Mouse (Mus musculus): ENCODE measurements around the gene Usp7.

Usp7 gene

DNA sequence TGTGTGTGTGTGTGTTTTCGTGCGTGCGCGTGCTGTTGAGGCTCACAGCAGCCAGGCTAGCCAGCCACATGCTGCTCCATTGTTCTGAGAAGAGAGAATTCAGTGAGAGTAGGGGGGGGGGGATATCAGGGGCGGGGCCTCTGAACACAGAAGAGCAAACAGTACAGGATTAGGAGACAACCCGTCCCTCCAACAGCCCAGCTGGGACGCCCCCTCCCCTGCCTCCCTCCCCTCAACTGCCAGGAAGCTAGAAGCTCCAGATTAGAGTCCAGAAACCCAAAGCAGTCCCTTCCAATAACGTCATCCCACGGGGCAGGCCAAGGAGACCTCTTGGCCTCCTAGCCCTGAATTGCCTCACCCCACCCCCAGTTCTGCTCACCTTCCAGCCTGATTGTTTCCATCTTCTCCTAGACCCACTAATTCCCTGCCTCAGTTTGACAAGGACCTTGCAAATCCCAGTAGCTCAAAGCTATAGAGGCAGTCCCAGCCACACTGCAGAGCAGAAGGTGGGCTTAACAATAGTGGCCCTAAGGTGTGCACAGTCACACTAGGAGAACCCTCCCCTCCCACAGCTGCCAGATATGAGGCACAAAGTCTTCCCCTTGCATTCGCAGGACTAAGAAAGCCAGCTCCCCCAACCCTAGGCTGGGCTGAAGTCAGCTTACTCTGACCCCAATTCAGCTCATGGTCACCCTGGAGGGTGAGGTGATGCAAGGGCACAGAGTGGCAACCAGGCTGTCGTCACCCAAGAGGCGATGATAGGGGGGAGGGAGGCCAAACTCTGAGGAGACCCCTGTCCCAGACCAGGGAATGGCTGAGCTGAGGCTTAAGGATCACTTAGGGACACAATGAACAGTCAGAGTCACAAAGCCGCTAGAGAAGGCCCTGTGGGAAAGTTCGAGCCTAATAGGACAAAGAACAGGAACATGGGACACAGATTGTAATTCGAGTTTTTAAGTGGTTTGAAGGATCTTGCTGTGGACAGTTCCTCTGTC lies 121.8 kb downstream of the Usp7 start:
- no peak for DNase-seq

DNA sequence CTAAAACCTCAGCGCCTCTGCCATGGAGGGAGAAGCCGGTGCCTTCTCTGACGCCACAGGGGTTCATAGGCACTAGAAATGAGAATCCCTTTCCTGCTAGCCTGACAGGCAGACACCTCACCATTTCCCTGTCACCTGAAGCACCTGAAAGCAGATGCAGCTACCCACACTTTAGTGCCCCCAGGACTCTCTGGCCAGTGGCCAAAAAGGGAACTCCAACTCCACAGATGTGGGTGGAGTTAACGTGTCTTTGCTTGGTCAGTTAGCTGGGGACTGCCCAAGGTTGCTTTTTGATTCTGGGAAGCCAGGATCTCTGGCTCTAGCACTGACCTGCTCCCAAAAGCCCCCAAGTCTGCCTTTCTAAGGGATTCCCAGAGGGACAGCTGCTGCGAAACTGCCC lies 122.7 kb downstream of the Usp7 start:
- DNase-seq = no peak

DNA sequence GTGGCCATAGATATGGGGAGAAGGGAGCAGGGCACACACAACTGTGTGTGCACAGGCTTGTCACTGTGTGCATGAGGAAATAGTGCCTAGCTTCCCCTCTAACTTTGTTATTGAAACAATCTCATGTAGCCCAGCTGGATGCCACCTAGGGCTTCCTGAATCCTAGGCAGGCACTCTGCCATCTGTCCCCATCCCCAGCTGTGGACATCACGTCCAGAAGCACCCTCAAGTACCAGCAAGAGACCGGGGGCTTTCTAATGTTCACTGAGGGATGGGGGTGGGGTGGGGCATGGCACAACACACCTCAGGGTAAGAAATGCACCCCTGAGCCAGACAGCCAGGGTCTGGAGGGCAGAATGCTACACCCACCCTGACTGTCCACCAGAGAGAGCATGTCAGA lies 123.7 kb downstream of the Usp7 start:
- DNase-seq = no peak

DNA sequence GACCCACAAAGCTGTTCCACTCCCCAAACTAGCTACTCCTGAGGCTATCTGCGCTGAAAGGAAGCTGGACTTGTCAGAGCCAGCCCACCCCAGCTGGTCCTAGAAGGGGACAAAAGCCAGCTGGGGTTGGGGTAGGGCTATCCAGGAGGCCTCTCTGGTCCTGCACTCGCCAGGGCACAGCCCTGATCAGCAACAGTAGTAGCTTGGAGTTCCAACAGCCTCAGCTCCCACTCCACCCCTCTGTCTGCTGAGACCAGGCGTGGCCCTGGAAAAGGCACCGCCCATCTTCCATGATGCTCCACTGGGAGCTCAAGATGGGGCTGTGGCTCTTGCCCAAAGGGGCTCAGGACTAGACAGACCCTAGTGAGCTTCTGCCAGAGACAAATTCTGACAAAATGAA lies 124.3 kb downstream of the Usp7 start:
- no peak for DNase-seq

DNA sequence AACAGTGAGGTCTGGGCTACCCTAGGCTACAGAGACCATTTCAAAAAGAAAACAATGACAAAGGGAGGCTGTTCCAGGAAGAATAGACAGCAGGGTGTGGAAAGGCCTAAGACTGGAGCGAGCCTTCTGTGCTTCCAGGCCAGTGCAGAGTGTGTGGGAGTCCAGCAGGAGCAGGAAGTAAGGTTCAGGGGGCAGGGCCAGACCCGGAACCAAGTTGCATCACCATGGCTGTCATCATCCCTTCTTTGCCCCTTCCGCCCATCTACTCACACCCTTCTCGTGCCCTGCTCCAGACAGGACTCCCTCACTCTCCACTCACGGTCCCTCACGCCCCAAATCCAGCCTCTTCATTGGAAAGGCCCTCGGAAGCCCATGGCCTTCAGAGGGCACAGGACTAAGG lies 124.8 kb downstream of the Usp7 start:
- DNase-seq = no peak

DNA sequence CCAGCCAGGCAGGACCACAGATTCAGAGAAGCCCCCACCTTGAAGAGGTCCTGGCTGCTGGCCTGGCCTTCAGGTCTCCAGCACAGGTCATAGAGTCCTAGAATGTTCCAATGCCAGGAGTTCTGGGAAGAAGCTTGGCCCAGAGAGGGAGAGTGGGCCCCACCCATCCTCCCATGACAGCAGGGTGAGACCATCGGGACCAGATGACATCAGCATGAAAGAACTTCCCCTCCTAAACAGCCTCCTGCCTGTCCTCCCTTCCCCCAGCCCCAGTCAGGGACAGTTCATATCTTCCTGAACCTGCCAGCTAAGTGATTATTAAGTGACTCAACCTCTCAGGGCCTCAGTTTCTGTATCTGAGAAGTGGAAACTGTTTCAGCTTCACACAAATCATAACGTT lies 125.7 kb downstream of the Usp7 start:
- no peak for DNase-seq

DNA sequence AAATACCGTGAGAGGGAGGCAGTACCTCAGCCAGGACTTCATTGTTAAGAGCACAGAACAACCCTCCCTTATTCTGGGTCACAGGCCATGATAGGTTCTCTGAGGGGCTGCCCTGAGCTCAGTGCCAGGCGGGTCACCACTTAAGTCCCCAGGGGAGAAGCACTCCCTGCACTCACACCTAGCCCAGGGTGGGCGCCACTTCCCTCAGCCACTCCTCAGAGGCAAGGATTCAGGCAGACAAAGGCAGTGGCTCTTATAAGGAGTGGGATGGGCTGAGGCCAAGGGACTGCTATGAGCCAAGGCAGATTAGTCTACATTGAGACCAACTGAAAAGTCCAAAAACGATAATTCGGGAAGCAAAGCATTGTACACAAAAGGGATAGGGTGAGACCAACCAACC lies 126.7 kb downstream of the Usp7 start:
- DNase-seq = no peak

DNA sequence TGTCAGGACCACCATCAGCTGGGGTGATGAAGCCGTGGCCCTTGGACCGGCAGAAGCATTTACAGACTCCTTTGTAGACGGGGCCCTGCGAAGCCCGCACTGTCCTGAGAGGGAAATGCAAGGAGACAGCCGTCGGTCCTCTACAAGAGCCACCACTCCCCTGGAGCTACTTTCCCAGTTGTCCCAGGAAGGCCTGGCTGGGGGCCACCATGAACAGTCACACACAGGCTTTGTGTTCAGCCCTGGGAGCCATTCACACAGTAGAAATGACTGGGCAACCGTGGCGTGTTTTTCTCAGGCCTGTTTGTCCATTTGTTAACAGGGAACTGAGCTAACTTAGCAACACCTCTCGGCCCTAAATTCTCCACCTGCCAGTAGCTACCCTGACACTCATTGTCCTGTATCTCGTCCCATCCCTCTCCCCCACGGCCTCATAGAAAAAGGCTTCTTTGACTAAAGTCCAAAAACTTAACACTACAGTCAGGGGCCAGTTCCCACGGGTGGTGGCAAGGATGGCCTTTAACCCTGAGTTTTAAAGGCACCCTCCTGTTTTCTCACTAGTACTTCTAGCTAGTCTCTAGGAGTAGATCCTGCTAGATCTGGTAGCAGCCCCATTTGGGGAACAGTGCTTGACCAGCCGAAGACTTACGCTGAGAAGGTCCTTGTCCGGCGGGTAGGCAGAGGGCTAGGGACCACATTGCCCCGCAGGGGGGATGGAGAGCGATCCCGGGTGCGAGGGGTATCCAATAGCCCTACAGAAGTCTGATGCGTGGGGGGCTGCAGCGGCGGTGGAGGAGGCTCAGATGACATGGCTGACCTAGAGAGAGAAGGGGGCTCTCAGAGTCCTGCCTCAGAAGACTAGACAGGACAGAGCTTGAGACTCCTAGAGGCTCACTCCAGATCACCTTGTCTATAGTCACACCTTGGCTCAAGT lies 128.2 kb downstream of the Usp7 start:
- no peak for DNase-seq

DNA sequence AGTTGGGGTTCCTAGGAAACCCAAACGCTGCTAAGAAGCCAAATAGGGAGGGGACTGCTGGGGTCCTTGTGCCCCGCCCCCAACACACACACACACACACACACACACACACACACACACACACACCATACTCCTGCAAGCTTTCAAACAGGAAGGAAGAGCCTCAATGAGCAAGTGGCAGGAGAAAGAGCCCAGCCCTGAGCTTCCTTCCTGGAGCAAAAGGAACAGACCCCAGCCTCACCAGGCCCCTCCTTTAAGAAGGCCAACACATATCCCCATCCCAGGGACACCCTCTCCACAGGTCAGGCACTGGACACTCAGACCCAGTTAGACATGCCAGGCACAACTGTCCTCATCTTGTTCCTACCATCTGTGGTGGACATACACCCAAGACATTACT lies 129.1 kb downstream of the Usp7 start:
- no peak for DNase-seq

DNA sequence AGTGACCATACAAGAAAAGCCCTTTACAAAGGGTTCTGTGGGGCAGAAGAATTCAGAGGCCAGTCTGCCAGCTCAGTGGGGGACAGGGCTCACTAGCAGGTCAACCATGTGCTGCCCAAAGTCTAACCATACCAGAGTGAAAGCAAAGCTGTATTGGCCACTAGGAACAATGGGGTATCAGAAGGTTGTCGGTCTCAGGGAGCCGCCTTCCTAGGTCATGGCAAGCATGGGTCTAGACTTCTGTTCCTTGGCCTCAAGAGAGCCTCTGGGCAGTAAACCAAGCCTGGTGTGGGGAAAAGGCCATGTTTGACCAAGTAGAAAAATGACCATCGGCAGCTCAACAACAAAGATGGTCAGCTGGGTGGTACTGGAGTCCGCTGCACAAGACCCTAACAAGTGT lies 133.3 kb downstream of the Usp7 start:
- no peak for DNase-seq

DNA sequence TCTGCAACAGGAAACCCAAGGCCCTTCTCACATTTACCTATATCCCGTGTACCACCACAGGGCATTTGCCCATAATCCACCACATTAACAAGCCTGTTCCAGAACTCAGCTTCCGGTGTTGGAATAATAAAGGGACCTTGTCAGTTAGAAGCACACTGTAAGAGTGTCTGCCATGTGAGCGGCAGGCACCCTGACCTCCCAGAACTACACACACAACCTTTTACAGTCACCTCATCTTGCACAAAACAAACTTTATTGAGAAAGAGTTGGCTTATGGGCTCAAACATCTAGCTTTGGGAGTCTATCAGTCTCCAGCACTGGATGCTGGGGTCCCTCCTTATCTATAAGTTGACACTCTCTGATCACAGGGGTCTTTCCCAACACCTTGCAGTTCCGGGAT lies 133.8 kb downstream of the Usp7 start:
- no peak for DNase-seq

DNA sequence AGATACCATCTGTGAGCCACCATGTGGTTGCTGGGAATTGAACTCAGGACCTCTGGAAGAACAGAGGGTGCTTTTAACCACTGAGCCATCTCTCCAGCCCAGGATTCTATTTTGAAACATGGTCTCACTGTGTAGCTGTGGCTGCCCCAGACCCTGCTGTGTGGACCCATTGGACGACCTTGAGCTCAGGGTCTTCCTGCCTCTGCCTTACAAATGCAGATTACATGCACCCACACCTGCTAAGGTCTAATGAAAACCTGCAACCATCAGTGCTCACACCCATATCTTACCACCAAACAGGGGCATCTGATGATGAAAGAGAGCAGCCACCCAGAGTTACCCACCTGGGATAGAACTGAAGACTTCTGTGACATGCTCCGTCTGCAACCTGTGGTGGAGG lies 135.9 kb downstream of the Usp7 start:
- DNase-seq = no peak

DNA sequence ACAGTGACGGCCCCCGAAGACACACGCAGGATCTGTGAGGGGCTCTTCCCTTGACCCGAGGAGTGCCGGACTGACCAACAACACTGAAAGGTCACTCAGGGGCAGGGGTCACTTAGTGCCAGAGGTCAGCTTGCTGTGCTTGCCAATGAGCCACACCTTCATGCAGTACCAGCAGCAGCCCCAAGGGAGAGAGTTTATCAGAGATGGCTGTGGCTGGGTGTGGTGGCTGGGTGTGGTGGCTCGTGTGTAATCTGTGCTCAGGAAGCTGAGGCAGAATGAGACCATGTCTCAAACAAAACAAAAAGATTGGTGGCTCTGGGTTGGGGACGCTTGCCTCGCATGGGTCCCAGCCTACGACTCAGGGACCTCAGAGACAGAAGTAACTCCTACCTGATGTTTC lies 136.5 kb downstream of the Usp7 start:
- no peak for DNase-seq

DNA sequence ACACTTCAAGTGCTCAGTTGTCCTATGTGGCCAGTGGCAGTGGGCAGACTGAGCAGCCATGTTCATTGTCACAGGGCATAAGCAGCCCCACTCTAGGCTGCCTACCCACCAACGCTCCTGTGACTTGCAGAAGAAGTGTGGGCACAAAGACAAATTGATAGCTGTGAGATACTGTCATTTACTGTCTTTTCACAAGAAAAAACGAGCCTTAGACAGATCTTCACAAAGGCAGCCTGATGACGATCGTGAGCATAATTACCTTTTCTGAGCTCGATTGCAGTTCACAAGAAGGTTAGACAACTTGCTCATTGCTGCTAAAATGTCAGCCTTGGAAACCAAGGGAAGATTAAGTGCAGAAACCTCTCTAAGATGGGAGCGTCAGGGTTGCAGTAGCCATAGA lies 137.0 kb downstream of the Usp7 start:
- DNase-seq = no peak

DNA sequence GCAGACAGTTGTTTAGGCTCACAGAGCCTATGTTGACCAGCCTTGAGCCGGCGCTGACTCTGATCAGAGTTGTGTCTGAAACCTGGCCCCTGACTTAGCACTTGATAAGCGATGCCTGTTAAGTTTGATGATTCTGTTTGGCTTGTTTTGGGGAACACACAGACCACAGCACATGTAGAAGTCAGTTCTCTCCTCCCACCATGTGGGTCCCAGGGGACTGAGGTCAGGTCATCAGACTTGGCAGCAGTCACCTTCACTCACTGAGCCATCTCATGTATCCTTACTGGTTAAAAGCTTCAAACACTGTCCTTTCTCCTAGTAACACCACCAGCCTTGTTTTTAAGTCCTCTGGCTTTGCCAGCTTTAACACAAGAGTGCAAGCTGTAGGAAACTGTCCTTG lies 142.1 kb downstream of the Usp7 start:
- no peak for DNase-seq

DNA sequence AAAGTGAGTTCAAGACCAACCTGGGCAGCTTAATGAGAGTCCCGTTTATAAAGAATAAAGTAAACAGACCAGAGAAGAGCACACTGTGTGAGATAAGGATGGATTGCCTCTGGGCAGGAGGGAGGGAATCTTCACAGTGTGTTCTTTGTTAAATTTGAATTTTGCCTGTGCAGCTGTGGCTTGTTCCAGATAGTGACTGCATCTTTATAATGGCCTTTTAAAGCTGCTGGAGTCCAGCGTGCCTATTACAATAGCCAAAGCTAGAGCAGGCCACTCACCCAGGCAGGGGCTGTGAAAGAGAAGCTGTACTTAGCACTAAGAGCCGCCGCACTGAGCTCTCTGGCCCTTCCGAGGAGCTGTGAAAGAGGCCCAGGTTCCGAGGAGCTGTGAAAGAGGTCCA lies 146.6 kb downstream of the Usp7 start:
- no peak for DNase-seq

DNA sequence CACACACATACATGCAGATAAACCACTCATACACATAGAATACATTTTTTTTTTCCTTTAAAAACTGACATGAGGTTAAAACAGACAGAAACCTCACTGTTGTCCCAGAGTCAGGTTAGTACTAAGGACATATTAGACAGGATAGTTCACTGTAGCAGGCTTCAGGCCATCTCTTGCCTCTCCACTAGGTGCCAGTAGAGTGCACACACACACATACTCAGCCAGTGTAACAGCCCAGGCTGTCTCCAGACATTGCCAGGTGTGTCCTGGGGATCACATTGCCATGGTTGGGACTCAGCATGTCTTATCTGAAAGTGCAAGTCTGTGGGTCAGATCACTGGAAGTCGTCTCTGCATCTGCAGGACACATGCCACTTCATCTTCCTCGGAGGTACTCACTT lies 148.3 kb downstream of the Usp7 start:
- DNase-seq = peak; percentile 28

Data from right cerebral cortex, postnatal 25 days (tissue).